25 mouse cellular contexts compared by ENCODE assay signal in the genomic region with DNA sequence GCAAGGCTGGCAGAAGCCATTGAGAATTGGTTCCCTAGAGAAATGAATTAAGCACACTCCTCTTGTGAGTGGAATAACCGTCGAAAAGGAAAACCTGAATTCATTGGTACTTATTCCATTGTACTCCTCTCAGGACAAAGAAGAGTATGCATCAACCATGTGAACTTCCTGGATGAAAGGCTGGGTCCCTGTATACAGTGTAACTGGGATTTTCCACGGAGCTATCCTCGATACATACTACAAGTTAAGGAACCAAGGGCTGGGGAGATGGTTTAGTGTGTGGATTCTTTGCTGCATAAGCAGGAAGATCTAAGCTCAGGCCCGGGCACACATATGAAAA. TPM values are rescaled to one million over a fixed set of nuclear protein-coding genes. Genes with fewer than 3 reads are reported as not detected.
DNase-seq lines count a peak whose midpoint lies in the region; ATAC-seq and TF ChIP-seq lines count a peak whose summit lies in the region.
"Had no signal": no experiment of that assay in that cellular context is flagged by ENCODE, and none has a peak within 500 bp of the region (broad histone marks: within the 10 kb centered on the region; RNA-seq: fewer than 3 reads in every experiment).

No protein-coding gene starts in this region.

- H3K27ac ChIP-seq in hindbrain, embryonic 14.5 days: peak overlapping the region; percentile 52; the same call in 1 of the 2 replicates
- no peak overlapping the region for H3K27ac ChIP-seq in hindbrain, embryonic 10.5 days
- H3K27ac ChIP-seq in forebrain, embryonic 10.5 days: 0 out of 2 replicates have a peak overlapping the region, but pooled peaks have one; percentile 56
- H3K27ac ChIP-seq in forebrain, embryonic 13.5 days: peak overlapping the region; percentile 68; the same call in 1 of the 2 replicates
- peak overlapping the region; percentile 38; the same call in 1 of the 2 replicates for H3K27ac ChIP-seq in hindbrain, postnatal 0 days
- no peak overlapping the region for H3K27ac ChIP-seq in lung, postnatal 0 days (ENCODE audit: low read length)

- DNase-seq in hindbrain, embryonic 14.5 days (ENCODE audit: low spot score): no peak
- no peak for DNase-seq in hindbrain, embryonic 10.5 days (ENCODE audit: low spot score)
- DNase-seq in forebrain, embryonic 10.5 days (ENCODE audit: extremely low spot score, low spot score): no peak
- DNase-seq in hindbrain, postnatal 0 days (ENCODE audit: low spot score): no peak
- no peak for DNase-seq in lung, postnatal 0 days (ENCODE audit: low spot score)
- DNase-seq: adrenal gland, postnatal 36 days; cerebellum, adult 11-12 months; cerebellum, postnatal 14 days; kidney, adult 9 months; kidney, postnatal 25 days; layer of hippocampus, postnatal 36 days; lung, adult 18-20 months; lung, postnatal 14 days had no signal

- no peak overlapping the region for H3K4me2 ChIP-seq in hindbrain, embryonic 14.5 days (replicated peaks)
- peak overlapping the region; percentile 3; the same call in 1 of the 2 replicates for H3K4me2 ChIP-seq in forebrain, embryonic 13.5 days
- no peak overlapping the region for H3K4me2 ChIP-seq in hindbrain, postnatal 0 days (ENCODE audit: low read depth, low read length)
- no peak overlapping the region for H3K4me2 ChIP-seq in lung, postnatal 0 days (replicated peaks; ENCODE audit: low read depth, low read length)
- H3K4me2 ChIP-seq: embryonic facial prominence, embryonic 13.5 days; heart, embryonic 11.5 days; limb, embryonic 12.5 days; liver, embryonic 11.5 days had no signal

- no peaks in the 10 kb centered on the region for H3K36me3 ChIP-seq in hindbrain, embryonic 14.5 days (replicated peaks; ENCODE audit: control insufficient read depth, insufficient read depth)
- no peaks in the 10 kb centered on the region for H3K36me3 ChIP-seq in hindbrain, embryonic 10.5 days
- no peaks in the 10 kb centered on the region for H3K36me3 ChIP-seq in forebrain, embryonic 10.5 days (replicated peaks)
- H3K36me3 ChIP-seq in forebrain, embryonic 13.5 days (ENCODE audit: poor library complexity, severe bottlenecking): no peaks in the 10 kb centered on the region
- H3K36me3 ChIP-seq in hindbrain, postnatal 0 days (ENCODE audit: insufficient read depth, low read length): no peaks in the 10 kb centered on the region
- H3K36me3 ChIP-seq in lung, postnatal 0 days (ENCODE audit: insufficient read depth, low read length): no peaks in the 10 kb centered on the region
- H3K36me3 ChIP-seq: embryonic facial prominence, embryonic 13.5 days; limb, embryonic 12.5 days had no signal

- no peak for TF ChIP-seq EP300 in lung, postnatal 0 days (IDR thresholded peaks at IDR 0.05)

- no peak for ATAC-seq in hindbrain, embryonic 14.5 days (ENCODE audit: low FRiP score)
- peak; percentile 61 for ATAC-seq in forebrain, embryonic 13.5 days
- peak; percentile 56 for ATAC-seq in hindbrain, postnatal 0 days
- no peak for ATAC-seq in megakaryocyte-erythroid progenitor cell, adult 5-6 weeks (replicated peaks; ENCODE audit: low FRiP score, low TSS enrichment, poor library complexity, severe bottlenecking)
- no peak for ATAC-seq in lung, postnatal 0 days
- ATAC-seq in cerebellum, adult (ENCODE audit: insufficient number of reproducible peaks, low FRiP score, low TSS enrichment): no peak

- H3K4me1 ChIP-seq in hindbrain, embryonic 14.5 days (replicated peaks; ENCODE audit: control insufficient read depth, insufficient read depth, low read length): no peaks in the 10 kb centered on the region
- H3K4me1 ChIP-seq in hindbrain, embryonic 10.5 days (replicated peaks): no peaks in the 10 kb centered on the region
- peaks cover 14% of the 10 kb centered on the region for H3K4me1 ChIP-seq in forebrain, embryonic 10.5 days
- peaks cover 10% of the 10 kb centered on the region for H3K4me1 ChIP-seq in forebrain, embryonic 13.5 days
- no peaks in the 10 kb centered on the region for H3K4me1 ChIP-seq in hindbrain, postnatal 0 days (ENCODE audit: insufficient read depth, low read length)
- H3K4me1 ChIP-seq in lung, postnatal 0 days (ENCODE audit: insufficient read depth, low read depth, low read length): no peaks in the 10 kb centered on the region

- H3K9ac ChIP-seq in hindbrain, embryonic 14.5 days: no peak overlapping the region
- no peak overlapping the region for H3K9ac ChIP-seq in forebrain, embryonic 13.5 days
- H3K9ac ChIP-seq in hindbrain, postnatal 0 days (replicated peaks; ENCODE audit: low read length): no peak overlapping the region
- H3K9ac ChIP-seq in lung, postnatal 0 days (replicated peaks; ENCODE audit: low read depth): no peak overlapping the region
- H3K9ac ChIP-seq: embryonic facial prominence, embryonic 13.5 days; limb, embryonic 12.5 days had no signal

- no peak overlapping the region for H3K4me3 ChIP-seq in hindbrain, embryonic 14.5 days (replicated peaks; ENCODE audit: low read length)
- H3K4me3 ChIP-seq in hindbrain, embryonic 10.5 days: no peak overlapping the region
- H3K4me3 ChIP-seq in forebrain, embryonic 10.5 days: no peak overlapping the region
- no peak overlapping the region for H3K4me3 ChIP-seq in forebrain, embryonic 13.5 days
- H3K4me3 ChIP-seq in hindbrain, postnatal 0 days (ENCODE audit: low read length): no peak overlapping the region
- no peak overlapping the region for H3K4me3 ChIP-seq in lung, postnatal 0 days (ENCODE audit: low read depth, low read length)
- H3K4me3 ChIP-seq: embryonic facial prominence, embryonic 13.5 days; erythroblast, embryonic 14.5 days; limb, embryonic 12.5 days had no signal

- 80% methylated on average over 5 of the region's 5 CpGs for WGBS in hindbrain, embryonic 14.5 days
- WGBS in hindbrain, embryonic 10.5 days: 84% methylated on average over 5 of the region's 5 CpGs
- 83% methylated on average over 5 of the region's 5 CpGs for WGBS in forebrain, embryonic 10.5 days
- 65% methylated on average over 5 of the region's 5 CpGs for WGBS in forebrain, embryonic 13.5 days
- WGBS in hindbrain, postnatal 0 days: 73% methylated on average over 5 of the region's 5 CpGs
- WGBS in lung, postnatal 0 days: 87% methylated on average over 5 of the region's 5 CpGs

- no peak for TF ChIP-seq CTCF in hindbrain, postnatal 0 days (IDR thresholded peaks at IDR 0.05; ENCODE audit: low read depth)
- no peak for TF ChIP-seq CTCF in lung, postnatal 0 days (IDR thresholded peaks at IDR 0.05)

- no peaks in the 10 kb centered on the region for H3K9me3 ChIP-seq in hindbrain, embryonic 14.5 days (ENCODE audit: control insufficient read depth, low read length)
- no peaks in the 10 kb centered on the region for H3K9me3 ChIP-seq in hindbrain, embryonic 10.5 days
- no peaks in the 10 kb centered on the region for H3K9me3 ChIP-seq in forebrain, embryonic 10.5 days
- H3K9me3 ChIP-seq in forebrain, embryonic 13.5 days (replicated peaks): no peaks in the 10 kb centered on the region
- H3K9me3 ChIP-seq in hindbrain, postnatal 0 days (ENCODE audit: low read length): no peaks in the 10 kb centered on the region
- no peaks in the 10 kb centered on the region for H3K9me3 ChIP-seq in lung, postnatal 0 days (ENCODE audit: low read length)
- H3K9me3 ChIP-seq: embryonic facial prominence, embryonic 13.5 days; limb, embryonic 12.5 days had no signal

- H3K27me3 ChIP-seq in hindbrain, embryonic 14.5 days (ENCODE audit: control insufficient read depth, insufficient read depth, low read length): no peaks in the 10 kb centered on the region
- no peaks in the 10 kb centered on the region for H3K27me3 ChIP-seq in hindbrain, embryonic 10.5 days (ENCODE audit: insufficient read depth, poor library complexity, severe bottlenecking)
- no peaks in the 10 kb centered on the region for H3K27me3 ChIP-seq in forebrain, embryonic 10.5 days (ENCODE audit: poor library complexity, severe bottlenecking)
- H3K27me3 ChIP-seq in forebrain, embryonic 13.5 days: no peaks in the 10 kb centered on the region
- H3K27me3 ChIP-seq in hindbrain, postnatal 0 days (ENCODE audit: insufficient read depth, low read length): no peaks in the 10 kb centered on the region
- H3K27me3 ChIP-seq in lung, postnatal 0 days (replicated peaks; ENCODE audit: insufficient read depth, low read length): no peaks in the 10 kb centered on the region
- H3K27me3 ChIP-seq: embryonic facial prominence, embryonic 13.5 days; limb, embryonic 12.5 days had no signal

RNA-seq across cellular contexts. Expression of a gene that starts 17.1 kb away (rescaled TPM):
- polyA plus RNA-seq in hindbrain, embryonic 14.5 days (2014; fragmentation: Nextera tagmentation; extraction: Ambion mirVana): 6.6 and 7.2 TPM in 2 replicates
- 0.54 and 1.5 TPM in 2 replicates for polyA plus RNA-seq in hindbrain, embryonic 10.5 days (2016; fragmentation: Nextera tagmentation; extraction: Ambion mirVana)
- 1.4 and 1.8 TPM in 2 replicates for polyA plus RNA-seq in forebrain, embryonic 10.5 days (2016; fragmentation: Nextera tagmentation; extraction: Ambion mirVana)
- 0.62 and 0.73 TPM in 2 replicates for polyA plus RNA-seq in forebrain, embryonic 13.5 days (2015; fragmentation: Nextera tagmentation; extraction: Ambion mirVana)
- 5.0 and 8.6 TPM in 2 replicates for total RNA-seq in hindbrain, postnatal 0 days (2014; rRNA removed)
- polyA plus RNA-seq in hindbrain, postnatal 0 days (2015; fragmentation: Nextera tagmentation; extraction: Ambion mirVana): 9.6 and 10.8 TPM in 2 replicates
- total RNA-seq in megakaryocyte-erythroid progenitor cell, adult 5-6 weeks (2014; fragmentation: Nextera tagmentation): not detected in 2 replicates
- not detected in 2 replicates for total RNA-seq in megakaryocyte-erythroid progenitor cell, adult 5-6 weeks (2017)
- 18.0 and 29.2 TPM in 2 replicates for polyA plus RNA-seq in lung, postnatal 0 days (2015; fragmentation: Nextera tagmentation; extraction: Ambion mirVana)
- total RNA-seq: hematopoietic stem cell, adult 5-6 weeks; megakaryocyte, adult 5-6 weeks; neutrophil, adult 5-6 weeks had no signal
- polyA plus RNA-seq: erythroblast, embryonic 14.5 days; small intestine, adult 2 months had no signal

RNA-seq across cellular contexts. Expression of a gene that starts 30.6 kb away (rescaled TPM):
- polyA plus RNA-seq in hindbrain, embryonic 14.5 days (2014; fragmentation: Nextera tagmentation; extraction: Ambion mirVana): 53.5 and 61.8 TPM in 2 replicates
- 9.8 and 12.4 TPM in 2 replicates for polyA plus RNA-seq in hindbrain, embryonic 10.5 days (2016; fragmentation: Nextera tagmentation; extraction: Ambion mirVana)
- polyA plus RNA-seq in forebrain, embryonic 10.5 days (2016; fragmentation: Nextera tagmentation; extraction: Ambion mirVana): 8.1 and 9.1 TPM in 2 replicates
- 8.1 and 9.5 TPM in 2 replicates for polyA plus RNA-seq in forebrain, embryonic 13.5 days (2015; fragmentation: Nextera tagmentation; extraction: Ambion mirVana)
- 37.2 and 37.5 TPM in 2 replicates for total RNA-seq in hindbrain, postnatal 0 days (2014; rRNA removed)
- 75.0 and 76.5 TPM in 2 replicates for polyA plus RNA-seq in hindbrain, postnatal 0 days (2015; fragmentation: Nextera tagmentation; extraction: Ambion mirVana)
- 0.17 TPM in 1 of 2 replicates, not detected in the other for total RNA-seq in megakaryocyte-erythroid progenitor cell, adult 5-6 weeks (2014; fragmentation: Nextera tagmentation)
- total RNA-seq in megakaryocyte-erythroid progenitor cell, adult 5-6 weeks (2017): not detected in 2 replicates
- 48.7 and 51.1 TPM in 2 replicates for polyA plus RNA-seq in lung, postnatal 0 days (2015; fragmentation: Nextera tagmentation; extraction: Ambion mirVana)
- total RNA-seq: megakaryocyte, adult 5-6 weeks; neutrophil, adult 5-6 weeks had no signal

Comparison
In these comparisons a context has a peak if more than half of its experiments do, and no peak if none do; other contexts are left out.
1. ATAC-seq: peak in forebrain, embryonic 13.5 days (single experiment) and hindbrain, postnatal 0 days (single experiment); none in hindbrain, embryonic 14.5 days (single experiment), megakaryocyte-erythroid progenitor cell, adult 5-6 weeks (single experiment), lung, postnatal 0 days (single experiment) and cerebellum, adult (single experiment).
2. H3K27ac ChIP-seq: peak in hindbrain, embryonic 14.5 days (single experiment), forebrain, embryonic 10.5 days (single experiment), forebrain, embryonic 13.5 days (single experiment) and hindbrain, postnatal 0 days (single experiment); none in hindbrain, embryonic 10.5 days (single experiment) and lung, postnatal 0 days (single experiment).